18 mouse cellular contexts compared by ENCODE assay signal in the genomic region with DNA sequence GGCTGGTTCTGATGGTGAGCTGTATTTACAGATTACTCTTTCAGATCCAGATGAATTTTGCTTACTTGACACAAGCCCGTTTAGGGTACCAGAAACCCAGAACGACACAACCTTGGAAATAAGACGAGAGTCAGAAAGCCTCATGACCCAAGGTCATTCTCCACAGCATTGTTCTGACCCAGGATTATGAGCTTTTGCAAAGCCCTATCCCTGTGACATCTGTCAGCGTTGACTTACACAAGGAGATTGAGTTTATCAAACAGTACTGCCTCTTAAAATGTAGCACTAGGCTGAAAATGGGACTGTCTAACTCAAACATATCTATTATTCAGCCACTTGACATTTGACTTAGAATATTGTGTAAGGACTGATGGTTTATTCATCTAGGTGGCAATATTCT.
DNase-seq lines count a peak whose midpoint lies in the region; ATAC-seq and TF ChIP-seq lines count a peak whose summit lies in the region.
"Had no signal": no experiment of that assay in that cellular context is flagged by ENCODE, and none has a peak within 500 bp of the region (broad histone marks: within the 10 kb centered on the region; RNA-seq: fewer than 3 reads in every experiment).

No protein-coding gene starts in this region.

- no peaks in the 10 kb centered on the region for H3K27me3 ChIP-seq in midbrain, embryonic 16.5 days (ENCODE audit: control insufficient read depth, insufficient read depth, low read depth, low read length)
- no peaks in the 10 kb centered on the region for H3K27me3 ChIP-seq in midbrain, embryonic 14.5 days (ENCODE audit: control insufficient read depth, insufficient read depth, low read length)
- H3K27me3 ChIP-seq: embryonic facial prominence, embryonic 12.5 days; forebrain, embryonic 13.5 days; forebrain, embryonic 15.5 days had no signal

- H3K27ac ChIP-seq in midbrain, embryonic 16.5 days (ENCODE audit: low read length) = no peak overlapping the region
- no peak overlapping the region for H3K27ac ChIP-seq in midbrain, embryonic 14.5 days (replicated peaks; ENCODE audit: low read depth, low read length)
- H3K27ac ChIP-seq: embryonic facial prominence, embryonic 10.5 days; embryonic facial prominence, embryonic 12.5 days; forebrain, embryonic 13.5 days; forebrain, embryonic 15.5 days had no signal

- 56% methylated on average over 4 of the region's 4 CpGs for WGBS in midbrain, embryonic 16.5 days
- 54% methylated on average over 4 of the region's 4 CpGs for WGBS in midbrain, embryonic 14.5 days

- no peak overlapping the region for H3K4me2 ChIP-seq in midbrain, embryonic 16.5 days (ENCODE audit: low read length)
- H3K4me2 ChIP-seq in midbrain, embryonic 14.5 days (ENCODE audit: low read length) = no peak overlapping the region
- H3K4me2 ChIP-seq: embryonic facial prominence, embryonic 12.5 days; forebrain, embryonic 13.5 days; forebrain, embryonic 15.5 days had no signal

- H3K9me3 ChIP-seq in midbrain, embryonic 16.5 days (replicated peaks; ENCODE audit: control insufficient read depth, low read length, poor library complexity, severe bottlenecking) = no peaks in the 10 kb centered on the region
- no peaks in the 10 kb centered on the region for H3K9me3 ChIP-seq in midbrain, embryonic 14.5 days (ENCODE audit: control insufficient read depth, low read length)
- H3K9me3 ChIP-seq: embryonic facial prominence, embryonic 10.5 days; embryonic facial prominence, embryonic 12.5 days; forebrain, embryonic 13.5 days; forebrain, embryonic 15.5 days had no signal

- TF ChIP-seq CTCF in brain, embryonic 14.5 days (IDR thresholded peaks at IDR 0.05; ENCODE audit: borderline replicate concordance, extremely low read depth, insufficient read depth, insufficient read length) = no peak

- no peaks in the 10 kb centered on the region for H3K36me3 ChIP-seq in midbrain, embryonic 16.5 days (ENCODE audit: control insufficient read depth, insufficient read depth, low read length)
- H3K36me3 ChIP-seq in midbrain, embryonic 14.5 days (ENCODE audit: control insufficient read depth, insufficient read depth, low read length) = no peaks in the 10 kb centered on the region
- H3K36me3 ChIP-seq: embryonic facial prominence, embryonic 10.5 days; embryonic facial prominence, embryonic 12.5 days; forebrain, embryonic 15.5 days had no signal

- H3K4me3 ChIP-seq in midbrain, embryonic 16.5 days (ENCODE audit: low read depth, low read length) = no peak overlapping the region
- H3K4me3 ChIP-seq in midbrain, embryonic 14.5 days (replicated peaks; ENCODE audit: low read depth, low read length) = no peak overlapping the region
- H3K4me3 ChIP-seq: embryonic facial prominence, embryonic 10.5 days; embryonic facial prominence, embryonic 12.5 days; forebrain, embryonic 13.5 days; forebrain, embryonic 15.5 days had no signal

- peak; percentile 23; the same call in 1 of the 2 replicates for ATAC-seq in midbrain, embryonic 16.5 days
- ATAC-seq in midbrain, embryonic 14.5 days (ENCODE audit: low FRiP score, low TSS enrichment) = no peak
- ATAC-seq: forebrain, embryonic 15.5 days had no signal

- no peak for TF ChIP-seq POLR2A in brain, embryonic 14.5 days (IDR thresholded peaks at IDR 0.05; ENCODE audit: borderline replicate concordance, extremely low read depth, insufficient read depth, insufficient read length, poor library complexity, severe bottlenecking)

- no peak for DNase-seq in midbrain, embryonic 14.5 days
- DNase-seq in brain, embryonic 14.5 days (ENCODE audit: low read depth) = peak; percentile 4
- DNase-seq in retina, postnatal 1 day = peak; percentile 30
- no peak for DNase-seq in heart, adult 8-10 months (ENCODE audit: low spot score)
- DNase-seq: adrenal gland, adult 2 months; adrenal gland, postnatal 10 days; adrenal gland, postnatal 25 days; cerebellum, adult 11-12 months; cerebellum, adult 2 months; cerebellum, adult 9-10 months; cerebellum, postnatal 10 days; cerebellum, postnatal 25 days; forebrain, postnatal 0 days had no signal

- H3K9ac ChIP-seq in midbrain, embryonic 16.5 days (ENCODE audit: low read depth, low read length) = no peak overlapping the region
- H3K9ac ChIP-seq in midbrain, embryonic 14.5 days (replicated peaks; ENCODE audit: low read length) = no peak overlapping the region
- H3K9ac ChIP-seq: embryonic facial prominence, embryonic 12.5 days; forebrain, embryonic 13.5 days; forebrain, embryonic 15.5 days; forebrain, postnatal 0 days had no signal

- H3K4me1 ChIP-seq in midbrain, embryonic 16.5 days (ENCODE audit: control insufficient read depth, insufficient read depth, low read length) = no peaks in the 10 kb centered on the region
- no peaks in the 10 kb centered on the region for H3K4me1 ChIP-seq in midbrain, embryonic 14.5 days (ENCODE audit: control insufficient read depth, insufficient read depth, low read length)
- H3K4me1 ChIP-seq: embryonic facial prominence, embryonic 10.5 days; embryonic facial prominence, embryonic 12.5 days; forebrain, embryonic 13.5 days; forebrain, embryonic 15.5 days had no signal

Comparison
In these comparisons a context has a peak if more than half of its experiments do, and no peak if none do; other contexts are left out.
1. DNase-seq: peak in brain, embryonic 14.5 days (single experiment) and retina, postnatal 1 day (single experiment); none in midbrain, embryonic 14.5 days (single experiment) and heart, adult 8-10 months (single experiment).